Mouse (Mus musculus) ovary, postnatal 14 days (tissue): ENCODE measurements around the gene Thrap3.

Experiments
- DNase-seq: peaks from one replicate; pipeline ENCODE4 v3.0.0; 2022; ENCODE audit warnings: low spot score

The Thrap3 gene

DNA sequence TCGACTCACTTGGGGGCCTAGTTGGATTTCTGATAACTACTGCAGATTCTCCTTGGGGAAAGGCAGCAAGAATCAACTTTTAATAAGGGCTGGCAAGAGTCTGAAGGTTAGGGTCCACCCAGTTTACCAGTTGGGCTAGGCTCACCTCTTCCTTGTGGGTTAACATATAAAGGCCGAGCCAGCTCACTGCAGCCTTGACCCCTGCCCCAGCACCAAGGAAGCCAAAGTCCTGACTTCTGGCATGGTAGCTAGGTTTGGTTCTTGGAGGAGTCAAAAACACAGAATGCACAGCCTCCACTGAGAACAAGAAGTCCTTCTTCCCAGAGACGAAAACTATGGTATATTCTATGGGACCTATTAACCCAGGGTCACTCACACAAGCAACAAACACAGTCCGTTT, 38.9 kb downstream of the Thrap3 start:
- no peak for DNase-seq

DNA sequence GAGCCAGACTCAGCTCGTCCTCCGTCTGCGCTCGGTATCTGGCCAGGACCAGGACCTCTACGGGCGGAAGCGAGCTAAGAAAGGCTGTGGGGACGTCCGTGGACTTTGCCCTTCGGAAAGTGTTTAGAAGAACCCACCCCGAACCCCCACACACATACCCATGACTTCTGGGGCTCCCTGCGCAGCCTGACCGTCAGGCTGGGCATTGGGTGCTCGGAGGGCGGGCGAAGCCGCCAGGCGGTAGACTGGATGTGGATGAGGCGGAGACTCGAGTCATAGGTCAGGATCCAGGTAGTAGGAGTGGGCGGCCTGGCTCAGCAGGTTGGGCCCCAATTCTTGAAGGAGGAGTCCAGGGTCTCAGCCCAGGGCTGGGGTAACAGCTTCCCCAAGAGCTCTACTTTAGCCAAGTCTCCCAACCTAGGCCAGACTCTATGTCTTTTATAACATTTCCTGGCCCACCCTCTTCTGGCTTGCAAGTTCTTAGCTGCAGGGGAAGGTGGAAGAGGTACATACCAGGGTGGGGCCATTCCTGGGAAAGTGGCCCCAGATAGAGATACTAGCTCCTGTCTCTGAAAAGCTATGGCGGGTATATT, 39.4 kb downstream of the Thrap3 start, which contains the start of gene Sh3d21:
Sh3d21 (minus strand) TSS at position 425 of the 593 bp plus-strand sequence.
- no peak for DNase-seq

DNA sequence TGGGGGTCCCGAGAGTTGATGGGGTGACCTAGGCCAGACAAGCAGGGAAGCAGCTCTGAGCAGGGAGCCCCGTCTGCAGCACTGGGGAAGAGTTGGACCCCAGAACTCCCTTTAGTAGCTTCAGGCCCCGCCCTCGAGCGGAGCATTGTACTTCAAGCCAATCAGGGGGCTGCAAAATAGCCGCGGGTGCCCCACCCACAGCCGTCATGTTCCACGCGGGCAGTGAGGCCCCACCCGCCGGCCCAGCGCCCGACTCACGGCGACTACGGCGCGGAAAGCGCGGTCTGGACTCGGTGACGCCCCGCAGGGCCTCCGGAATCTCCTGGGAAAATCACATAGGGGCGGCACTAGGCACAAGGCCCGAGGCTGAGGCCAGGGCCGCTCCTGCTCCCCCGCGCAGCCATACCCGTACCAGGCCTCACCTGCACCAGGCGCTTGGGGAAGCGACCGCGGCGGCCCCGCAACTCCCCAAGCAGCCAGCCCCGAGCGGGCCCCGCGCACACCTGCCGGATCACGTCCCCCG, 40.0 kb downstream of the Thrap3 start:
- peak; percentile 81 for DNase-seq

DNA sequence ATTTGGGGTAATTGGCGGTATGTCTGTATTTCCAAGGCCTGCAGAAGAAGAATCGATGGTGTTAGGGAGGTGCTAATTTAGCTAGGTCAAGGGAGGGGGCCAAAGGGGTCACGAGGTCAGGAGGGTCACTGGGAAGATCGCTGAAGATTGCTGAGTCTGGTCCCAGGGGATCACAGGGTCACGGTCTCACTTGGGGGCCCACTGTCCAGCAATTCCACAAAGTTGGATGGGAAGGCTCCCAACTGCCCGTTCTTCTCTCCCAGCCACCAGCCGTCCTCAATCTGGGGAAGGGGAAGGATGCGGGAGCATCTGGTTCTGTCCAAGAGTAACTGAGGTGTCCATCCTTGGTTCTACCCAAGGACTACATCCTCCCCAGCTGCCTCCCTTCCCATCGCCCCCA, 40.6 kb downstream of the Thrap3 start:
- no peak for DNase-seq

DNA sequence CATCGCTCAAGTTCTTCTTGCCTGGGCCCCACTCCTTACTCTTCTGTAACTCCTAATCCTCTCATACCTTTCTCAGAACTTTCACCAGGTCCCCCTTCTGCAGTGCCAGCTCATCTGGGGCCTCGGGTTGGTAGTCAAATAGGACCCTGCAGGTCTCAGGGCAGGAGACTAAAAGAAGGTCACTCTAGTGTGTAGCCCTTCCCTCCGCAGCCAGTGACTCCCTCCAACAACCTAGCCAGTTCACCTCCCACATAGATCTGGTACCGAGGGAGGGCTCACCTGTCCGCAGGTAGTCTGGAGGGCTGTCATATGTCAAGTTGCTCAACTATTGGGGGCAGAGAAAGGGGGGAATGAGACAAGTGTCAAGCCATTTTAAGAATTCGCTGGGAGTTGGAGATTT, 41.1 kb downstream of the Thrap3 start:
- no peak for DNase-seq

DNA sequence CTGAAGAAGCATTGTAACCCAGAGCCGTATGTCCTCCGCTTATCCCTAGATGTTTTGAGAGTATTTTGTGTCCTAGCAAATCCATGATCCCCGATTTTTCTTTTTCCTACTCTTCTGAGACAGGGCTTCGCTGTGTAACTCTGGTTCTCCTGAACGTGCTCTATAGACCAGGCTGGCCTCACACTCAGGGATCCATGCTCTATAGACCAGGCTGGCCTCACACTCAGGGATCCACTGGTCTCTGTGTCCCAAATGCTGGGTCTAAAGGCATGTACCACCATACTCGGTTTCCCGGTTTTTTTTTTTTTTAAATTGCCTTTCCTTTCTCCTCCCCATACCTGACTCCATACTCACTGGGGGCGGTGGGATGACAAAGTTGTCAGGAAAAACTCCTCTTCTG, 41.6 kb downstream of the Thrap3 start:
- no peak for DNase-seq

DNA sequence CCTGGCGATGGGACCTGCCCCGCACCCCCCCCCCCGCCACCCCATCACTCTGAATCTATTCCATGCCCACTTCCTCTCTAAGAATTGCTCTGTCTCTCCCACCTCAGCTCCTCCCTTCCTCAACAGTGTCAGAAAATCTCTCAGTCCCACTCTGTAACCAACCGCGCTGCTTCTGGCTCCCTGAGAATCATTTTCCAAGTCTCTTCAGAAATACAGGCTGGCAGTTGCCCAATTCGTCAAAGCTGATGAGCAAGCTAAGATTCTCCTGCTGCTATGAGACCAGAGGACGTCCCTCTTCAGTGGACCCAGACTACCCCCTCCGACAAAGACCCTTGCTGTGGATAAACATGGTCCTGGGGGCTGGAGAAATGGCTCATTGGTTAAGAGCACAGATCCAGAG, 43.1 kb downstream of the Thrap3 start:
- DNase-seq, result no peak

DNA sequence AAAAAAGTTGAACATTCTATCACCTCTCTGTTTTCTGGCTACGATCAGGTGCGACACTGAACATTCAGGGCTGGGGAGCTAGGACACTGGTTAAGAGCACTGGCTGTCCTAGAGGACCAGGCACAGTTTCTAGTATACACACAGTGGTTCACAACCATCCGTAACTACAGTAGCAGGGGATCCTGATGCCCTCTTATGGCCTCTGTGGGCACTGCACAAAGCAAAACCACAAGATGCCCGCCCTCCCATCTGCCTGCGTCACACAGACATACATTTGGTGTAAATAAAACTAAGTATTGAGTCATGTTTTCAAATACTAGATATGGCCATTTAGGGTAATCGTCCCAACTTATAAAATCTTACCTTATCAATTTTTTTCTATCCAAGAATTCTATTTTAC, 45.0 kb downstream of the Thrap3 start:
- no peak for DNase-seq

DNA sequence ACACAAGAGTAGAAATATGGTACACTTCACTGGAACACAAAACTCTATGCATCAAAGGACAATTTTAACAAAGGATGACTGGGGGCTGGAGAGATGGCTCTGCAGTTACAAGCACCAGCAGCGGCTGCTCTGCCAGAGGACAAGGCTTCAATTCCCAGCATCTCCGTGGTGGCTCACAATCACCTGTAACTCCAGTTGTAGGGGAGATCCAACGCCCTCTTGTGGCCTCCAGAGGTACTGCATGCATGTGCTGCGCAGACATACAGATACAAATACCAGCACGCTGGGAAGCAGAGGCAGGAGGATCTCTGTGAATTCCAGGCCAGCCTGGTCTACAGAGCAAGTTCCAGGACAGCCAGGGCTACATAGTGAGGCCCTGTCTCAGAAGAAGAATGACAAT, 45.9 kb downstream of the Thrap3 start:
- DNase-seq, result no peak

DNA sequence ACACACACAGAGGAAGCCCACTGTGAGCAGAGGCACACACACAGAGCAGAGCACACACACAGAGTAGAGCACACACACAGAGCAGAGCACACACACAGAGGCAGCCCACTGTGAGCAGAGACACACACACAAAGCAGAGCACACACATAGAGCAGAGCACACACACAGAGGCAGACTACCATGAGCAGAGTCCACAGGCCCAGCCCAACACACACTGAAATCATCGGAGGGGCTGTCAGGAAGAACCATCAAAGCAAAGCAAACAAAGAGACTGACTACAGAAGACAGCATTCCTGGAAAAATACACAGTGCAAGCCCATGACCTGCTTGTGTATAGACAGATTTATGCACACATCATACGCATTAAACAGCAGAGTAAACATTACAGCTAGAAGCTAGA, 46.7 kb downstream of the Thrap3 start:
- DNase-seq, result no peak

DNA sequence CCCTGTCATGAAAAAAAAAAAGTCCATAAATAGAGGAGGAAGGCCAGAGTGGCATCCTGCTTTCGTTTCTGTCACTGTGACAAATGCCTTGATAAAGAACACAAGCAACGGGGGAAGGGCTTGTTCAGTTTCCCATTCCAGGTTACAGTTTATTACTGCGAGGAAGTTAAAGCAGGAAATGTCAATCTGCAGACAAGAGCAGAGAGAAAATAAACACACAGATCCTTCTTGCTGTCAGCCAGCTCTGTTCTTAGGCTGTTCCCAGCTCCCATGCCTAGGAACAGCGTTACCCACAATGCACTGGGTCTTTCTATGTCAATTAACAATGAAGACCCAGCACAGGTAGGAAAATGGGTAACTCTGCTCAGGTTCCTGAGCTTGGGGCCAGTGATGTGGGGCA, 47.4 kb downstream of the Thrap3 start:
- no peak for DNase-seq

DNA sequence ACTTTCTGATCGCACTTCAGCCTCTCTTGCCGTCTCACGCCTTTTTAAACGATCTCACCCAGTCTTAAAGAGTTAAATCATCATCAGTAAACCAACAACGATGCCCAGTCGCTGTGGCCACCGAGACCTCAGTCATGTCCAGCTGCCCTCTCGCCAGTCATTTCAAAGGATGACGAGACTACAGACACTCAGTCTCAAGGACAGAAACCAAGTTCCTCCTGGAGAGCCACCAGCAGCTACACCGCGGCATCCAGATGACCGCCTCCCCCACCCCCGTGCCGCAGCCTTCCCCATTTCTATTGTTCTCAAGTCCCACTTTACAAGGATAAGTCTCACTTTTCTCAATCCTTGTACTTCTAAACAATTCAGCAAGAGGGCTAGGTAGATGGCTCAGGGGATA, 49.7 kb downstream of the Thrap3 start:
- DNase-seq, result no peak

DNA sequence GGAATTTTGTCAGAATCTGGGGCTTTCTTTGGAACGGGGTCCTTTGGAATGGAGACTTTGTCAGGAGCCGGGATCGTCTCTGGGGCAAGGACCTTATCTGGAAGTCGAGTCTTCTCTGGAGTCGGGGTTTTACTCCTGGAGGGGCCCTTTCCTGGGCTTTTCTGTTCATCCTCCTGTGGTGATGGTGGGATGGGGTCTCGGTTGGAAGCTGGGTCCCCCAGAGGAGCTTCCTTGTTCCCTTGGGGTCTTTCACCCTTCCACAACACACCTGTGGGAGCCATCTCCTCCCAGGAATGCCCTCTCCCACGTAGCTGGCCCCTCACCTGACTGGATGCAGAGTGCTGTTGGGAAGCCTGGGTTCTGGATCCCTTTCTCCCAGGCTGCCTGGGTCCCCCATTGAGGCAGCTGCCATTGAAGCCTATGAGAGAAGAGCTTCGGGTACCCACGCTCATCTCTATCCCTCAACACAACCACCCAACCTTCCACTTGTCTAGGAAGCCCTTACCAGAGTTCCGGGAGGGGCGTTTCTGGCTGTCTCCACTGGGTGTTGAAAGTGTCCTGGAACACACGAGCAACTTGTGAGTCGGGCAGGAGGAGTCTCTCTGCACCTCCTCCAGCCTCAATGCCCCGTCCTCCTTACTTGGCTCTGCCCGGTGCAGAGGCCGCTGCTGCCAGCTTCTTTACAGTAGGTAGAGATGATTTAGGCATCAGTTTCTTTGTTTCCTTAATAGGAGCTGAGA, 50.7 kb downstream of the Thrap3 start:
- DNase-seq, result no peak

DNA sequence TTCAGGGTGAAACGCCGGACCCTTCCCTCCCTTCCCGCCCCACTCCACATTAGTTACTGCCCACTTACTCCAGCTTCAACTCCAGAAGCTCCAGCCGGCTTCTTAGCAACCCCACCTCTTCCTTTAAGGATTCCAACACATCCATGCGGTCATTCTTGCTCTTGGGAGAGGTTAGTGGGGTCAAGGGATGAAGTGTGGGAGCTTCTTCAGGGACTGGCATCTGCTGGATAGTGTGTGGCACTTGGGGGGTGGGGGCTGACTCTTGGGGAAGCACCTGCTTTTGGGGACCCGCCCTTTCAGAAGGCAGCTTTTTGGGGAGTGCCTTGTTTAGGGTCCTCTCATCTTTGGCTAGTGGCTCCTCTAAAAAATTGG, 51.6 kb downstream of the Thrap3 start:
- no peak for DNase-seq

DNA sequence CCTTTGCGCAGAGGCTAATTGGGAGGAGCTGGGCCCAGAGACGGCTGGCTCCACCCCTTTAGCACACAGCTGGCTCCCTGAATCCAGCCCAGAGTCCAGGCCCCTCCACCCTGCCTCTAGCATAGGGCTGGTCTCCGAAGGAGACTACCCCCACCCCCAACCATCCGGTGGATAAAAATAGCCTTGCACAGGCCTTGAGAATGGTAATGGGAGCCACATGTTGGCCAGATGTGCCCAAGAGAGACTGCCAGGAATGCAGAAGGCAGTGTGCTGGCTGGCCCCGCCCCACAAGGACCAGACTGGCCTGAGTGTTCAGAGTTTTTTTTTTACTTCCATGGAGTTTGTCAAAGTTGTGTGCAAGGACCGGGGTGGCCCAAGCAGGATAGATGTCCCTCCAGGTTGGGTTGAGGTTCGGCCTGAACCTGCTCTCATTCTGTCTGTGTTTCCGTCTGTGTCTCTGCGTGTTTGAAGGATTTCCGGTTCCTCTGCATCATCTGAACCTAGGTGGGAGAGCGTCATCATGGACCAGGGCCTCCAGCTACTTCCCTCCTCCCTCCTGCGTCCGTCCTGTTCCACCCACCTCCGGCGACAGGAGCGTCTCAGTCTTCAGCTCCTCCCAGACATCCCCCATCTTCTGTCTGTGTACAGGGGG, 52.1 kb downstream of the Thrap3 start:
- DNase-seq, result peak; percentile 54

DNA sequence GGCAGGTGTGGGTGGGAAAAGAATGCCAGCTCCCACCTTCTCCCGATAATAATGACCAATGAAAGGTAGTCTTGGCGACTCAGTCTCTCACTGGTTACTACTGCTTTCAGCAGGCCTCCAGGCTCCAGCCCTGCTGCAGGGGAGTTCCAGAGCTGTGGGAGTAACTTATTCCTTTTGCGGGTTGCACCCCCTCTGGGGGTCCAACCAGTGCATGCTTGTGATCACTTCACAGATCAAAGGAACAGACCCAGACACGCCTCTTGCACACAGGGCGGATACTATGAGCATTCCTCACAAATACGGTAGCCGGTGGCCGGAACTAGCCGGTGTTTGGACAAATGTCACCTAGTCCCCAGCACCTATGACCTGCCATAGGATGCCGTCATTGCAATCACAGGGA, 52.8 kb downstream of the Thrap3 start:
- no peak for DNase-seq

DNA sequence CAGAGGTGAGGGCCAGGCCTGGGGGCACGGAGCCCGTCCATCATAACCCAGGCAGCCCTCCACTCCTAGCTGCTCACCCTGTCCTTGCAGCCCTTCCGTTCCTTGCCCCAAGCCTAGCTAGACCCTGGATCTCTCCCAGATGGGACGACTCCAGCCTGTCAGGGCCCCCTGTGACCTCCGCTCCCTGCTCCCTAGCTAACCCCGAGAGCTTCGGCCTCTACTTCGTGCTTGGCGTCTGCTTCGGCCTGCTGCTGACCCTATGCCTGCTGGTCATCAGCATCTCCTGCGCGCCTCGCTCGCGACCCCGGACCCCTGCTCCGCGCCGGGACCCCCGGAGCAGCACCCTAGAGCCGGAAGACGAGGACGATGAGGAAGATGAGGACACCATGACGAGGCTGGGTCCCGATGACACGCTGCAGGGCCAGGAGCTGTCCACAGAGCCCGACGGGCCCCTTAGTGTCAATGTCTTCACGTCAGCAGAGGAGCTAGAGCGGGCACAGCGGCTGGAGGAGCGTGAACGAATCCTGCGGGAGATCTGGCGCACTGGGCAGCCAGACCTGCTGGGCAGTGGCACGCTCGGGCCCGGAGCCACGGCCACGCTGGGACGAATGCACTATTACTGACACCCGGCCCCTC, 53.4 kb downstream of the Thrap3 start:
- DNase-seq, result no peak

DNA sequence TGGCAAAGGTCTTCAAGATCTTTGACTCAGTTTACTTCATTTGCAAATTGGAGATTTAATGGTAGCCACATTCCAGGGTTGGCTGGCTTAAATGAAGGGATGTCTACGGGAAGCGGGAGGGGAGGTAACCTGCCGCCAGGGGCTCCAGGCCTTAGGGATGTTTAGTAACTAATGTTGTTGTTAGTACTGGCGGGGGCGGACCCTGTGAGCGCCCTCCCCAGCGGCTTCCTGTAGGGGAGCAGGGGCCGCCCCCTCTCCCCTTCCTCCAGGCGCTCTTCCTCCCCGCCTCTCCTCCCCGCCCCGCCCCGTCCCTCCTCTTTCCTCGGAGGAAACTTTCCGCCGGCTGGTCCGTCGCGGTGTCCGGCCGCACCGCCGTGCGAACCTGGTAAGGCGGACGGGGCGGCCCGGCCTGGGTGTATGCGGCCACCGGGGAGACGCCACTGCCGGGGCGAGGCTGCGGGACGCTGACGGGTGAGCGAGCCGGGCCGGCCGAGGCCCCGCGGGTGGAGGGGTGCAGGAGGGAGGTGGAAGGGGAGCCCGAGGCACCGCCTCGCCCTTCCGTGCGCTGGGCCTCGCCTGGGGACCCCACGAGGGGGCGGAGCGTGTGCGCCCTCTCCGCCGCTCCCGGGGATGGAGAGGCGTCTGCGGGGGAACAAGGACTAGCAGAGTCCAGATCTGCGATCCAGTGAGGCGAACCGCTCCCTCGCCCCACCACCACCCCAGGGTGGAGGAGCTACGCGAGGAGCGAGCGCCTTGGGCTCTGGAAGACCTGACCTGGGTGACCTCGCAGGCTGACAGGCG, 54.2 kb downstream of the Thrap3 start:
- peak; percentile 45 for DNase-seq

DNA sequence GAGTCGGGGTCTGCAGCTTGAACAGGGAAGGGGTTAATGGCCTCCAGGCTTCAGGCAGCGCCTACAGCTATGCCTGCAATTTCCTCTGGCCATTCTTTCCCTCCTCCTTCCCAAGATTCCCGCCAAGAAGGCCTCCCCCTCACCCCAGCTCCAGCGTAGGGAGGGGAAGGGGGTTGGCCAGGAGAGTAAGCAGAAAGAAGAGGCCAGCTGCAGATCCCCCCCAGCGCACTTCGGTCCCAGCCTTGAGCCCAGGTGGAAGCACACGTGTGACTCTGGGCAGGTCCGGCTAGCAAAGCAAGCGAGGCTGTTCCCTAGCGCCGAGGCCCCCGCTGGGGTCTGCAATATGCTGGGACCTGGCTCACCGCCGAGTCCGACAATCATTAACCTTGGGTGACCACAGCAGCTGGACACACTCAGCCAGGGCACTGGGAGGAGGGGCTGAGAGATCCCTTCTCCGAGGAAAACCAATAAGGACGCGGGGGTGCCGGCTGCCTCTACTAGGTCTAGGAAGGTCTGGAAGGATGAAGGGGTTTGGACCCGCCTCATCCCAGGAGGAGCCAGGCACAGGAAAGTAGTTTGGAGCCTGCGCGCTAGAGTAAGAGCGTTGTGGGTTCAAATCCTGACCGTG, 54.9 kb downstream of the Thrap3 start, which contains the start of gene Eva1b:
Eva1b (plus strand) TSS at position 212 of the 628 bp plus-strand sequence.
- peak; percentile 74 for DNase-seq

DNA sequence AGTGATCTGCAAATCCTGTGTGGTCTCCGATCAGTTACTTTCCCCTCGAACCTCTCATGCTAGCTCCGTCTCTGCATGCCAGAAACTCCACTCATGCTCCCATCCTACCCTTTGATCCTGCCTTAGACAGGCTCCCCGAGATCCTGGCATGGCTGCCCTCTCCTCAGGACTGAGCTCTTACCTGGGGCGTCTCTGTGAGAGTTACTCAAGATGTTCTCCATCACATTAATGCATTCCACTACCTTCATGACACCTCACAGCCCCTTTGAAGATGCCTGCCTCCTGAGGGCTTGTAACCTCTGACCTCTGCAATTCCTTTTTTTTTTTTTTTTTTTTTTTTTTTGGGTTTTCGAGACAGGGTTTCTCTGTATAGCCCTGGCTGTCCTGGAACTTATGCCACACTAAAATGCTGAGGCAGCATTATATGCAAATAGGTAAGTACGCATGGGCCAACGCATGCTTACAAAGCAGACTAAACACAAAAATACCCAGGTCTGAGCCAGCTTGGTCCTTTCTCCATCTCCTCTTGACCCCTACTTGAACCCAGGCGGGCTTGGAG, 55.5 kb downstream of the Thrap3 start:
- no peak for DNase-seq

DNA sequence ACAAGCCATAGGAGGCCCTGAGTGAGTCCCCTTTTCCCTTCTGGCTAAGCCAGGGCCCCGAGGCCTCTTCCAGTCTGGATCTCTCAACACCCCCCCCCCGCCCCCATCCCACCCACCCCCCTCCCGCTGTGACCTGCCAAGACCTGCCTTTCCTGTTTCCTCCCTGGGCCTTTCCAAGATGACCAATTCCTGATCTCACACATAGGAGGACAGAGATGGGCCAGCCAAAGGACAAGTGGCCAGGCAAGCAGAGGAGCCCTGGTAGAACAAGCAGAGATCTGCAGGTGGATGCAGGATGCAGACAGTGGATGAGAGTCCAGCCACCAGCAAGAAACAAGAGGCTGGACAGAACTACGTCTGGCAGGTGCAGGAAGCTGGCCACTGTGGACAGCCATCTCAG, 57.2 kb downstream of the Thrap3 start:
- no peak for DNase-seq
